Mouse (Mus musculus): ENCODE measurements at regions not wholly inside any gene's neighbourhood (a gene's known extent, or its start where the extent isn't known, plus 50 kb on each side); places are given as distances from the start of the nearest gene placed in this dataset.

DNA sequence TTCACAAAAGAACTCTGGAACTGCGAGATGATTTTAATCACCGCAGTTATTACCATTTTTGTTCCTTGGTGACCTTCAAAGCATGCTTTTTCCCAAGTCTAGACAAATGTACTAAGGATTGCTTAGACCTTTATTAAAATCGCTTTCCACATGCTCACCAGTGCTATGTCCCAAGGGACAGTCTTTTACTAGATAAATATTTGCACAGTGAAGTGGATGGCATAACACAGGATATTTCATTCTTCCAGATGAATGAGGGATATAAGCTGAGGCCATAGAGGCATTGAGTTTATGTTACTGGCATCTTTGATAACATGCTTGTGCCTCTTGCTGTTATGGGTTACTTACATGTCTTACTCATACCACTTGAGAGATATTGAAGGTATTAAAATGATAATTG, 289.1 kb upstream of the Rgs18 start:
- H3K36me3 ChIP-seq (ENCODE audit: insufficient read depth, low read length), result no peaks in the 10 kb centered on the region
- H3K9ac ChIP-seq (replicated peaks; ENCODE audit: low read depth), result no peak overlapping the region
- no peaks in the 10 kb centered on the region for H3K27me3 ChIP-seq (replicated peaks; ENCODE audit: insufficient read depth, low read length)
- no peak overlapping the region for H3K27ac ChIP-seq (ENCODE audit: low read length)
- TF ChIP-seq CTCF (IDR thresholded peaks at IDR 0.05), result no peak
- no peak for TF ChIP-seq EP300 (IDR thresholded peaks at IDR 0.05)
- H3K4me2 ChIP-seq (replicated peaks; ENCODE audit: low read depth, low read length), result no peak overlapping the region
- H3K9me3 ChIP-seq (ENCODE audit: low read length), result no peaks in the 10 kb centered on the region
- H3K4me1 ChIP-seq (ENCODE audit: insufficient read depth, low read depth, low read length), result no peaks in the 10 kb centered on the region
- DNase-seq (ENCODE audit: low spot score) (no peak), ATAC-seq (no peak)
- WGBS, result 71% methylated on average over 3 of the region's 3 CpGs
- no peak overlapping the region for H3K4me3 ChIP-seq (ENCODE audit: low read depth, low read length)

DNA sequence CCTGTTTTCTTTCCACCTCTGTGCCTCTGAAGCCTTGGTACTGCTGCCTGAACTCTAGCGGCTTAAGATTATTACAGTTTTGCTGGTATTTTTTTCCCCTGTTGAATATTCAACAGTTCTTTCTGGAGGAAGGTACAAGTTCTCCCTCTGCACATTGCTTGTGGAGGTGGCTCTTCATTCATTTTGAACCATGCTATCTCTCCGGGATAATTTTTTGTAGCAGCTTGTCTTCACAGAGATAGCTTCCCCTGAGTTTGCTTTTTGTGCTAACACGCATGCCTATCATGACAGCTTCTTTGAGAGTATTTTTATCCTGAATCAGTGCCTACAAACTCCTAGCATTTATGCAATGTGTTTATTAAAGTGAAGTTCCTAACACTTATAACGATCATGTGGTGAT, 240.4 kb upstream of the Rgs18 start:
- Histone ChIP-seq H3K27me3 (replicated peaks; ENCODE audit: insufficient read depth, low read length) (no peaks in the 10 kb centered on the region), H3K4me1 (ENCODE audit: insufficient read depth, low read depth, low read length) (no peaks in the 10 kb centered on the region), H3K36me3 (ENCODE audit: insufficient read depth, low read length) (no peaks in the 10 kb centered on the region), H3K4me3 (ENCODE audit: low read depth, low read length) (no peak overlapping the region), H3K9ac (replicated peaks; ENCODE audit: low read depth) (no peak overlapping the region), H3K9me3 (ENCODE audit: low read length) (no peaks in the 10 kb centered on the region), H3K4me2 (replicated peaks; ENCODE audit: low read depth, low read length) (no peak overlapping the region), H3K27ac (ENCODE audit: low read length) (no peak overlapping the region)
- WGBS, result 89% methylated on average over 4 of the region's 4 CpGs
- no peak for ATAC-seq
- no peak for DNase-seq (ENCODE audit: low spot score)
- TF ChIP-seq EP300 (IDR thresholded peaks at IDR 0.05) (no peak), CTCF (IDR thresholded peaks at IDR 0.05) (no peak)

DNA sequence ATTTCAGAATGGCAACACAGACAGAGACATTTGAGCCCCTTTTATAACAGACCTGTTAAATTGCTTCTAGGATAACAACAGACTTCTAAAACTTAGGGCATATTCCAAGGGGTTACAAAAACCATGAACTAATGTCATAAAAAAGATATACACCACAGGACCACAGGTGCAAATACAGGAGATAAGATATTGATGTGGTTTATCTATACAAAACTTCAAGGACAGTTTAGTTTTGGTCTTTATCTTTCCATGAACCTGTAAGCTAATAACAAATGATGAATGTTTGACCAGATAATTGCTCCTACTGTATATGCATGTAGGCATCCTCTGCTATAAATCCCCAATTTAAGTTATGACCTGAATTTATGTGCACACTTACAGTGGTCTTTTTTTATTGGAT, 235.6 kb upstream of the Rgs18 start:
- H3K9ac ChIP-seq (replicated peaks; ENCODE audit: low read depth), result no peak overlapping the region
- H3K4me1 ChIP-seq (ENCODE audit: insufficient read depth, low read depth, low read length), result no peaks in the 10 kb centered on the region
- no peaks in the 10 kb centered on the region for H3K36me3 ChIP-seq (ENCODE audit: insufficient read depth, low read length)
- no peak overlapping the region for H3K27ac ChIP-seq (ENCODE audit: low read length)
- DNase-seq (ENCODE audit: low spot score) (no peak), ATAC-seq (no peak)
- H3K4me3 ChIP-seq (ENCODE audit: low read depth, low read length), result no peak overlapping the region
- no peak overlapping the region for H3K4me2 ChIP-seq (replicated peaks; ENCODE audit: low read depth, low read length)
- TF ChIP-seq CTCF (IDR thresholded peaks at IDR 0.05), result no peak
- no peaks in the 10 kb centered on the region for H3K27me3 ChIP-seq (replicated peaks; ENCODE audit: insufficient read depth, low read length)
- no peaks in the 10 kb centered on the region for H3K9me3 ChIP-seq (ENCODE audit: low read length)

GRCm38 (mm10) chr1:144978167-144978566, 202.9 kb upstream of the Rgs18 start:
- DNase-seq (ENCODE audit: low spot score) (no peak), ATAC-seq (no peak)
- no peaks in the 10 kb centered on the region for H3K27me3 ChIP-seq (replicated peaks; ENCODE audit: insufficient read depth, low read length)
- H3K36me3 ChIP-seq (ENCODE audit: insufficient read depth, low read length), result no peaks in the 10 kb centered on the region
- 61% methylated on average over 5 of the region's 5 CpGs for WGBS
- no peak overlapping the region for H3K4me2 ChIP-seq (replicated peaks; ENCODE audit: low read depth, low read length)
- H3K4me3 ChIP-seq (ENCODE audit: low read depth, low read length), result no peak overlapping the region
- H3K9ac ChIP-seq (replicated peaks; ENCODE audit: low read depth), result no peak overlapping the region
- no peak for TF ChIP-seq CTCF (IDR thresholded peaks at IDR 0.05)
- TF ChIP-seq EP300 (IDR thresholded peaks at IDR 0.05), result no peak
- H3K4me1 ChIP-seq (ENCODE audit: insufficient read depth, low read depth, low read length), result no peaks in the 10 kb centered on the region
- no peak overlapping the region for H3K27ac ChIP-seq (ENCODE audit: low read length)
- no peaks in the 10 kb centered on the region for H3K9me3 ChIP-seq (ENCODE audit: low read length)

- Histone ChIP-seq H3K27ac (ENCODE audit: low read length) (no peak overlapping the region), H3K4me2 (replicated peaks; ENCODE audit: low read depth, low read length) (no peak overlapping the region), H3K9me3 (ENCODE audit: low read length) (no peaks in the 10 kb centered on the region), H3K27me3 (replicated peaks; ENCODE audit: insufficient read depth, low read length) (no peaks in the 10 kb centered on the region), H3K4me1 (ENCODE audit: insufficient read depth, low read depth, low read length) (no peaks in the 10 kb centered on the region), H3K36me3 (ENCODE audit: insufficient read depth, low read length) (no peaks in the 10 kb centered on the region), H3K4me3 (ENCODE audit: low read depth, low read length) (no peak overlapping the region), H3K9ac (replicated peaks; ENCODE audit: low read depth) (no peak overlapping the region)
- TF ChIP-seq CTCF (IDR thresholded peaks at IDR 0.05), result no peak
- TF ChIP-seq EP300 (IDR thresholded peaks at IDR 0.05), result no peak
- DNase-seq (ENCODE audit: low spot score) (no peak), ATAC-seq (no peak)
- WGBS, result 67% methylated on average over 3 of the region's 3 CpGs
These were observed 190.5 kb upstream of the Rgs18 start for GRCm38 (mm10) chr1:144965736-144966135.

- H3K9ac ChIP-seq (replicated peaks; ENCODE audit: low read depth), result no peak overlapping the region
- 85% methylated on average over 3 of the region's 3 CpGs for WGBS
- no peaks in the 10 kb centered on the region for H3K9me3 ChIP-seq (ENCODE audit: low read length)
- H3K4me1 ChIP-seq (ENCODE audit: insufficient read depth, low read depth, low read length), result no peaks in the 10 kb centered on the region
- no peak for DNase-seq (ENCODE audit: low spot score)
- H3K4me3 ChIP-seq (ENCODE audit: low read depth, low read length), result no peak overlapping the region
- ATAC-seq, result no peak
- no peaks in the 10 kb centered on the region for H3K36me3 ChIP-seq (ENCODE audit: insufficient read depth, low read length)
- TF ChIP-seq CTCF (IDR thresholded peaks at IDR 0.05) (no peak), EP300 (IDR thresholded peaks at IDR 0.05) (no peak)
- no peak overlapping the region for H3K27ac ChIP-seq (ENCODE audit: low read length)
- H3K27me3 ChIP-seq (replicated peaks; ENCODE audit: insufficient read depth, low read length), result no peaks in the 10 kb centered on the region
- no peak overlapping the region for H3K4me2 ChIP-seq (replicated peaks; ENCODE audit: low read depth, low read length)
These were observed 163.8 kb upstream of the Rgs18 start for GRCm38 (mm10) chr1:144939006-144939405.

GRCm38 (mm10) chr1:144926136-144926535, 150.9 kb upstream of the Rgs18 start:
- no peak for DNase-seq (ENCODE audit: low spot score)
- no peak overlapping the region for H3K4me3 ChIP-seq (ENCODE audit: low read depth, low read length)
- no peaks in the 10 kb centered on the region for H3K36me3 ChIP-seq (ENCODE audit: insufficient read depth, low read length)
- no peaks in the 10 kb centered on the region for H3K9me3 ChIP-seq (ENCODE audit: low read length)
- WGBS, result 52% methylated on average over 2 of the region's 2 CpGs
- TF ChIP-seq CTCF (IDR thresholded peaks at IDR 0.05), result no peak
- H3K27ac ChIP-seq (ENCODE audit: low read length), result no peak overlapping the region
- no peak for ATAC-seq
- no peak overlapping the region for H3K9ac ChIP-seq (replicated peaks; ENCODE audit: low read depth)
- no peaks in the 10 kb centered on the region for H3K27me3 ChIP-seq (replicated peaks; ENCODE audit: insufficient read depth, low read length)
- H3K4me2 ChIP-seq (replicated peaks; ENCODE audit: low read depth, low read length), result no peak overlapping the region
- no peaks in the 10 kb centered on the region for H3K4me1 ChIP-seq (ENCODE audit: insufficient read depth, low read depth, low read length)

All from lung, postnatal 0 days (tissue).